Mouse (Mus musculus) heart, embryonic 13.5 days (tissue): ENCODE measurements around the gene Tgfb1i1. TPM values are rescaled to one million over a fixed set of nuclear protein-coding genes. Genes with fewer than 3 reads are reported as not detected.
A peak's percentile ranks its signal among the peaks of the same experiment; 100 is the strongest.

Source experiments
- ATAC-seq: fragments of 200-750 bp; cut with Nextera tagmentation; 2 replicates; pipeline ENCODE4 v1.8.0; 2017; ENCODE audit warnings: moderate TSS enrichment; ENCODE audit not compliant: insufficient number of reproducible peaks, low FRiP score, low TSS enrichment; ENCODE audit errors: extremely low read depth
- H3K27ac ChIP-seq: fragments of 300-500 bp; sonication (generic); replicated peaks from 2 replicates; pipeline ENCODE4 v1.5.1; 2015; ENCODE audit warnings: moderate library complexity, mild to moderate bottlenecking, inconsistent platforms
- H3K27me3 ChIP-seq: fragments of 300-500 bp; sonication (generic); replicated peaks from 2 replicates; pipeline ENCODE4 v1.6.1; 2015; ENCODE audit warnings: mild to moderate bottlenecking, inconsistent platforms
- H3K36me3 ChIP-seq: fragments of 300-500 bp; sonication (generic); 2 replicates; pipeline ENCODE4 v1.6.1; 2015; ENCODE audit warnings: mild to moderate bottlenecking, inconsistent platforms
- H3K4me1 ChIP-seq: fragments of 300-500 bp; sonication (generic); 2 replicates; pipeline ENCODE4 v1.6.1; 2015; ENCODE audit warnings: inconsistent platforms
- H3K4me2 ChIP-seq: fragments of 300-500 bp; sonication (generic); 2 replicates; pipeline ENCODE4 v1.6.1; 2015; ENCODE audit warnings: inconsistent platforms, mild to moderate bottlenecking, moderate library complexity
- H3K4me3 ChIP-seq: fragments of 300-500 bp; sonication (generic); 2 replicates; pipeline ENCODE4 v1.5.1; 2015; ENCODE audit warnings: moderate library complexity, mild to moderate bottlenecking, inconsistent platforms
- H3K9ac ChIP-seq: fragments of 300-500 bp; sonication (generic); 2 replicates; pipeline ENCODE4 v1.6.1; 2015; ENCODE audit warnings: inconsistent platforms, mild to moderate bottlenecking, moderate library complexity
- H3K9me3 ChIP-seq: fragments of 300-500 bp; sonication (generic); 2 replicates; pipeline ENCODE4 v1.6.1; 2016; ENCODE audit warnings: inconsistent platforms
- WGBS: fragments of 180-500 bp; shearing (Covaris S2); methylation state at CpG from one replicate; pipeline ENCODE4 v1.1.7; 2015; ENCODE audit warnings: mixed read lengths; 5-methylcytosine and 5-hydroxymethylcytosine counted together
- polyA plus RNA-seq: library from polyadenylated mRNA; unstranded; fragments of >200 nt; fragmentation: Nextera tagmentation; extraction: Ambion mirVana; gene quantifications from 2 replicates; pipeline ENCODE4 v1.2.1, GENCODE M21; 2015

Tgfb1i1 gene
- polyA plus RNA-seq, 1 experiment from 2014 or later: 177 TPM

GRCm38 (mm10) chr7:128244410-128245025 lies 2.1 kb upstream of the Tgfb1i1 start:
- 91% methylated on average over 18 of the region's 18 CpGs for WGBS
- H3K27ac ChIP-seq: no peak overlapping the region
- peaks cover 68% of the 10 kb centered on the region for H3K36me3 ChIP-seq
- peaks cover 44% of the 10 kb centered on the region for H3K4me1 ChIP-seq
- no peaks in the 10 kb centered on the region for H3K9me3 ChIP-seq
- H3K4me3 ChIP-seq: no peak overlapping the region
- H3K27me3 ChIP-seq: no peaks in the 10 kb centered on the region
- peak overlapping the region; percentile 10; the same call in 1 of the 2 replicates for H3K9ac ChIP-seq
- no peak overlapping the region for H3K4me2 ChIP-seq
- no peak for ATAC-seq

DNA sequence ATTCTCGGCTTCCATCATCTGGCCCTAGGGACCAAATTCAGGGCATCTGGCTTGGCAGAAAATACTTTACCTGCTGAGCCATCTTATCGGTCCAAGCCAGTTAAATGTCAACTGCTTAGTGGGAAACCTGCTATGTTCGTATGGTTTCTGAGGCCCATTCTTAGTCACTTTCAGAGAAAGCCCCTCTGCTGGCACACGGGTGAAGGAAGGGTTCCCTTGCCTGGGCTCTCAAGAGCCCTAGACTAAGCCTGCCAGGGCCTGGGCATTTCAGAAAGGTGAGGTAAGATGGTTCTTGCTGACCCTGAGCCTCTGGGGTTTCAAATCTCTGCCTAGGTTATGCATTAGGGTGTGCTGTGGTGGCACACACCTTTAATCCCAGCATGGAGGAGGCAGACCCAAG lies 1.1 kb upstream of the Tgfb1i1 start:
- WGBS: 84% methylated on average over 4 of the region's 4 CpGs

DNA sequence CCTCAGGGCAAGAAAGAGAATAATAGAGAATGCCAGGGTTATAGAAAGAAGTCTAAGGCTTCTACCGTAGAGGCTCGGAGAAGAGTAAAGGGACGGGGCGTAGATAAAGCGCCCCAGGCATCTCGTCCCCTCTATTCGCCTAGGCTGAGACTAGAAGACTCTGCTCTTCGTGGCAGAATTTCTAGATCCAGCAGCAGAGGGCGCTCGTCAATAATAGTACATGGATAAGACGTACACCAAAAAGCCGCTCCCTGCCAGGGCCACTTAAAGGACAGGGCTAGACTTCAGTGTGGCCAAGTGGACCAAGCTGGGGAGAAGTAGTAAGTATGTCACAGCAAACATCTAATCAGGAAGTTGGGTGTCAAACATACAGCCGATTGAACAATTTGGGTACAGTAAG lies 831 bp downstream of the Tgfb1i1 start:
- H3K4me2 ChIP-seq: peak overlapping the region; percentile 80
- under 1% methylated on average over 13 of the region's 13 CpGs for WGBS
- H3K9ac ChIP-seq: peak overlapping the region; percentile 91
- ATAC-seq: peak; percentile 60
- H3K9me3 ChIP-seq: no peaks in the 10 kb centered on the region
- H3K36me3 ChIP-seq: peaks cover 67% of the 10 kb centered on the region
- H3K4me1 ChIP-seq: peaks cover 51% of the 10 kb centered on the region
- H3K27me3 ChIP-seq: no peaks in the 10 kb centered on the region
- H3K27ac ChIP-seq: peak overlapping the region; percentile 98
- H3K4me3 ChIP-seq: peak overlapping the region; percentile 79

More for the DNA sequence above, 1.1 kb upstream of the Tgfb1i1 start:
- peak overlapping the region; percentile 98 for H3K27ac ChIP-seq
- peak overlapping the region; percentile 91 for H3K9ac ChIP-seq
- H3K4me3 ChIP-seq: peak overlapping the region; percentile 79; the same call in 1 of the 2 replicates
- H3K9me3 ChIP-seq: no peaks in the 10 kb centered on the region
- no peaks in the 10 kb centered on the region for H3K27me3 ChIP-seq
- H3K36me3 ChIP-seq: peaks cover 68% of the 10 kb centered on the region
- H3K4me1 ChIP-seq: peaks cover 43% of the 10 kb centered on the region
- no peak for ATAC-seq
- H3K4me2 ChIP-seq: peak overlapping the region; percentile 80; the same call in 1 of the 2 replicates

DNA sequence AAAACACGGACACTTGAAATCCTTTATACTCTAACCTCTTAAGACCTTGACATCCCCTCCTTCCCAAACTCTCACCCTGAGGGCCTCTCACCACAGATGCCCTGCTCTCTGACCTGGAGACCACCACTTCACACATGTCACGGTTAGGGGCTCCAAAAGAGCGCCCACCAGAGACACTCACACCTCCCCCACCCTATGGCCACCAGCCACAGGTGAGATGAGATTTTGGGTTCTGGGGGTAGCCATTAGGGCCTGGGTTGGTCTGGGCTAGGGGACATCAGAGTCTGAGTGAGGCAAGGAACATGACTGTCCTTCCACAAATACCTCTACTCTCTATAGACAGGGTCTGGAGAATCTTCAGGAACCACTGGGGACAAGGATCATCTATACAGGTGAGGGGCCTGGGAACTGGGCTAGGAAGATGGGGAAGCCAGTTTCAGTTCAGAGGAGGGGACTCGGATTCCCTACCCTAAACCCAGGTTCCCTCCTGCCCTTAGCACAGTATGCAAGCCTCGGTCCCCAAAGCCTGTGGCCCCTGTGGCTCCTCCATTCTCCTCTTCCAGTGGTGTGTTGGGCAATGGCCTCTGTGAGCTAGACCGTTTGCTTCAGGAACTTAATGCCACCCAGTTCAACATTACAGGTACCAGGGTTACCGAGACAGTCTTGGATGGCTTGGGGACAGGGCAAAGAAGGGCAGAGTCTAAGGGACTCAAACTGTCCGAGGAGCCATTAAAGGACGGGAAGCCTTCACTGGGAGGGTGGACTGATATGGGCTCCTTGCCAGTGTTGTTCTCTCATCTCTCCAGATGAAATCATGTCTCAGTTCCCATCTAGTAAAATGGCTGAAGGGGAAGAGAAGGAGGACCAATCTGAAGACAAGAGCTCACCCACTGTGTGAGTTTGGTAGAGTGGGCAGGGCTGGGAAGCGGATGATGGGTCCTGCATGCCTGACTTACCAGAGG lies 1.8 kb downstream of the Tgfb1i1 start:
- Histone ChIP-seq H3K27ac (no peak overlapping the region), H3K36me3 (peaks cover 67% of the 10 kb centered on the region), H3K4me3 (peak overlapping the region; percentile 79), H3K9ac (peak overlapping the region; percentile 91), H3K4me2 (peak overlapping the region; percentile 80), H3K27me3 (no peaks in the 10 kb centered on the region), H3K4me1 (peaks cover 51% of the 10 kb centered on the region), H3K9me3 (no peaks in the 10 kb centered on the region)
- ATAC-seq: no peak
- WGBS: 70% methylated on average over 10 of the region's 10 CpGs

DNA sequence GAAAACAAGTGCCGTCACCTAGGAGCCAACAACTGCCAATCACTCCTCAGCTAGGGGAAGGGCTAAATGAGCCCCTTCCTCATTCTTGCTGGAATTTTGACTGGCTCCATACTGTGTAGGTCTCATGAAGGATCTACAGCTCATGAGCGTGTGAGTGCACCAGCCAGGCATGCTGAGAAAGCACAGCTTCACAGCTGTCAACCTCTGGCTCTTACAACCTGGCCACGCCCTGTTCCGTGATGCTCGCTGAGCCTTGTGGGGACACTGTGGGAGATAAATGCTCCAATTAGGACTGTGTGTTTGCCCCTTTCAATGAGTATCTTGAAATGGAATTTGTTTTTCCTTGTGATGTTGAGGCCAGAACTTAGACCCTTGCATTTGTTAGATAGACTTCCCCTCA lies 3.4 kb downstream of the Tgfb1i1 start:
- peaks cover 51% of the 10 kb centered on the region for H3K4me1 ChIP-seq
- no peak for ATAC-seq
- WGBS: 79% methylated on average over 5 of the region's 5 CpGs
- no peaks in the 10 kb centered on the region for H3K9me3 ChIP-seq
- no peaks in the 10 kb centered on the region for H3K27me3 ChIP-seq
- no peak overlapping the region for H3K9ac ChIP-seq
- H3K36me3 ChIP-seq: peaks cover 71% of the 10 kb centered on the region
- no peak overlapping the region for H3K4me3 ChIP-seq
- H3K4me2 ChIP-seq: no peak overlapping the region
- H3K27ac ChIP-seq: no peak overlapping the region

GRCm38 (mm10) chr7:128251946-128252345 lies 5.3 kb downstream of the Tgfb1i1 start:
- Histone ChIP-seq H3K27me3 (no peaks in the 10 kb centered on the region), H3K9me3 (no peaks in the 10 kb centered on the region), H3K4me2 (no peak overlapping the region), H3K4me1 (peaks cover 51% of the 10 kb centered on the region), H3K4me3 (no peak overlapping the region), H3K27ac (no peak overlapping the region), H3K9ac (0 out of 2 replicates have a peak overlapping the region, but pooled peaks have one; percentile 40), H3K36me3 (peaks cover 69% of the 10 kb centered on the region)
- WGBS: 66% methylated on average over 12 of the region's 12 CpGs
- ATAC-seq: no peak

GRCm38 (mm10) chr7:128252609-128253008 lies 6.0 kb downstream of the Tgfb1i1 start:
- H3K4me2 ChIP-seq: no peak overlapping the region
- H3K9ac ChIP-seq: no peak overlapping the region
- H3K9me3 ChIP-seq: no peaks in the 10 kb centered on the region
- no peaks in the 10 kb centered on the region for H3K27me3 ChIP-seq
- H3K36me3 ChIP-seq: peaks cover 69% of the 10 kb centered on the region
- no peak overlapping the region for H3K27ac ChIP-seq
- no peak overlapping the region for H3K4me3 ChIP-seq
- H3K4me1 ChIP-seq: peaks cover 56% of the 10 kb centered on the region
- no peak for ATAC-seq
- 40% methylated on average over 24 of the region's 24 CpGs for WGBS

DNA sequence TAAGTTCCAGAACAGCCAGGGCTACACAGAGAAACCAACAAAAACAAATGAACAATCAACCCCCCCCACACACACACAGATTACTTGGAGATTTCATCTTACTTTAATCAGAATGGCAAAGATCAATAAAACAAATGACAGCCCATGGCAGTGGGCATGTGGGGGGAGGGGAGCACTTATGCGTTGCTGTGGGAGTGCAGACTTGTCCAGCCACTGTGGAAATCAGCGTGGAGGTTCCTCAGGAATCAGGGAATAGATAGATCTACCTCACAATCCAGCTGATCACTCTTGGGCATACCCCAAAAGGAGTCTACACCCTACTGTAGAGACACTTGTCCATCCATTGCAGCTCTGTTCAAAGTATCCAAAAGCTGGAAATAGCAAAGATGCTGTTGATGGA lies 8.4 kb downstream of the Tgfb1i1 start:
- no peak overlapping the region for H3K9ac ChIP-seq
- H3K4me3 ChIP-seq: no peak overlapping the region
- peaks cover 50% of the 10 kb centered on the region for H3K36me3 ChIP-seq
- peaks cover 41% of the 10 kb centered on the region for H3K4me1 ChIP-seq
- 50% methylated on average over 2 of the region's 2 CpGs for WGBS
- ATAC-seq: no peak
- no peaks in the 10 kb centered on the region for H3K27me3 ChIP-seq
- no peak overlapping the region for H3K27ac ChIP-seq
- no peak overlapping the region for H3K4me2 ChIP-seq
- H3K9me3 ChIP-seq: no peaks in the 10 kb centered on the region

DNA sequence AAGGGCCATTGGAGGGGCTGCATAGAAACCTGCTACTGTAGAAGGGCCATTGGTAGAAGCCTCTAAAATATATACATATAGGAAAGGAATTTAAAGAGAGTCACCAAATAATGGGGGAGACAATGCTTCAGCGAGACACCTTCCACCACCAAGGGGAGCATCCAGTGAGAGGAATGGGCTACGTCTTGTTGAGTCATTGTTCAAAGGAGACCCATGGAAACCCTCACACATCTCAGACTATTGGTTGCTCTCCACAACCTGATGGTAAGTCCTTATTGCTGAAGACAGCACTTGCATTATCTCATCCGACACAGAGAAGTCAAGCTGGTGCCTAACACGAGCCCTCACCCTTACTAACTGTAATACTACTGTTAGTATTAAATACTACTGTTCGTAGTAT lies 9.1 kb downstream of the Tgfb1i1 start:
- Histone ChIP-seq H3K4me1 (peaks cover 34% of the 10 kb centered on the region), H3K4me2 (no peak overlapping the region), H3K9me3 (no peaks in the 10 kb centered on the region), H3K9ac (no peak overlapping the region), H3K36me3 (peaks cover 42% of the 10 kb centered on the region), H3K27me3 (no peaks in the 10 kb centered on the region), H3K27ac (no peak overlapping the region), H3K4me3 (no peak overlapping the region)
- no peak for ATAC-seq
- 84% methylated on average over 5 of the region's 5 CpGs for WGBS

DNA sequence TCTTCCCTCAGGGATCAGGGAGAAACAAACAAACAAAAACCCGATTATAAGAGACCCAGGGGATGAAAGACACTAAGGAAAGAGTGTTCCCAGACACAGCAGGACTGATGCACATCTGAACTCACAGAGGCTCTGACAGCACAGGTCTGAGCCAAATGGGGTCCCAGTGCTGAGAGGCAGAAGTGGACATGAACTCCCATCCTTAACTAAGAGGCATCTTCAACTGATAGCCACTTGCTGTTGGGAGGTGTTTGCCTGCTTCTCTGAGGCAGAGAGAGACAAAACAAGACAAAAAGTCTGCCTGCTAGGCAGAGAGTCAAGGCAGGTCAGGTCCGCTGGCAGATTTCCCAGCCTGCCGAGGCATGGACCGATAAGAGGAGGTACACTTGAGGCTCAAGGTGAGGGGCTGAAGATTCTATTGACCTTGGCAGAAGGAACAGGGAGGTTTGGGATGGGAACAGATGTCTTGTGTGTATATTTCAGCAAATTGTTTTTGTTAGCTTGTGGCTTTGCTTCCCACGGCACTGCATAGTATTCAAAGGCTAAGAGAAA lies 10.2 kb downstream of the Tgfb1i1 start:
- H3K27me3 ChIP-seq: no peaks in the 10 kb centered on the region
- H3K27ac ChIP-seq: peak overlapping the region; percentile 41; the same call in 1 of the 2 replicates
- H3K36me3 ChIP-seq: peaks cover 32% of the 10 kb centered on the region
- H3K4me3 ChIP-seq: no peak overlapping the region
- no peak for ATAC-seq
- no peaks in the 10 kb centered on the region for H3K9me3 ChIP-seq
- H3K4me2 ChIP-seq: peak overlapping the region; percentile 37; the same call in 1 of the 2 replicates
- 18% methylated on average over 5 of the region's 5 CpGs for WGBS
- H3K9ac ChIP-seq: peak overlapping the region; percentile 54
- H3K4me1 ChIP-seq: peaks cover 28% of the 10 kb centered on the region

DNA sequence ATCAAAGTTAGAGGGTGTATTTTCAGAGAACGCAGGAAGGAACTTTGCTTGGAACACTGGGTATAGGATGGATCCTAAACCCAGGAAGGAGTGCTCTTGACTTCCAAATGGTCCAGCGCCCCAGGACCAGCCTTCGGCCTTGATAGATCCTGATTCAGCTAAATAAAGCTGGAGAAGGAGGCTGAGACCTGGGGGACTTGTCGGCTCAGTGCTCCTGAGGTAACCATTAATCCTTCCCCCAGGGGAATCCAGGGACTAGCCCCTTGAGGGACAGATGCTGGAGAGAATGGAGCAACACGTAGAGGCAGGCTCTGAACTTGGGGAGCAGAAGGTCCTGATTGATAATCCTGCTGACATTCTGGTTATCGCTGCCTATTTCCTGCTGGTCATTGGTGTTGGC lies 18.8 kb downstream of the Tgfb1i1 start, which contains the start of gene Slc5a2:
Slc5a2 (plus strand) TSS at position 247 of the 400 bp plus-strand sequence.
- 76% methylated on average over 6 of the region's 6 CpGs for WGBS
- Histone ChIP-seq H3K4me3 (no peak within 1 kb of the TSS), H3K4me2 (no peak within 1 kb of the TSS)

More for the DNA sequence above, 18.8 kb downstream of the Tgfb1i1 start, which contains the start of gene Slc5a2:
- H3K9me3 ChIP-seq: no peaks in the 10 kb centered on the region
- ATAC-seq: no peak
- H3K27ac ChIP-seq: no peak within 1 kb of the TSS
- H3K27me3 ChIP-seq: no peaks in the 10 kb centered on the region
- H3K9ac ChIP-seq: no peak within 1 kb of the TSS
- peaks cover 4% of the 10 kb centered on the region for H3K4me1 ChIP-seq
- no peaks in the 10 kb centered on the region for H3K36me3 ChIP-seq
